Mouse (Mus musculus) NIH3T3 (cell line): ENCODE measurements around the gene Gm17304.
A peak's percentile ranks its signal among the peaks of the same experiment; 100 is the strongest.

Source experiments
- DNase-seq: peaks from one replicate; pipeline ENCODE4 v3.0.0-alpha.2; 2012; ENCODE audit warnings: low read depth

Gm17304 gene

GRCm38 (mm10) chr5:106608798-106609197, at the start of gene Gm17304:
Gm17304 (plus strand) TSS chr5:106609098.
- DNase-seq = no peak

DNA sequence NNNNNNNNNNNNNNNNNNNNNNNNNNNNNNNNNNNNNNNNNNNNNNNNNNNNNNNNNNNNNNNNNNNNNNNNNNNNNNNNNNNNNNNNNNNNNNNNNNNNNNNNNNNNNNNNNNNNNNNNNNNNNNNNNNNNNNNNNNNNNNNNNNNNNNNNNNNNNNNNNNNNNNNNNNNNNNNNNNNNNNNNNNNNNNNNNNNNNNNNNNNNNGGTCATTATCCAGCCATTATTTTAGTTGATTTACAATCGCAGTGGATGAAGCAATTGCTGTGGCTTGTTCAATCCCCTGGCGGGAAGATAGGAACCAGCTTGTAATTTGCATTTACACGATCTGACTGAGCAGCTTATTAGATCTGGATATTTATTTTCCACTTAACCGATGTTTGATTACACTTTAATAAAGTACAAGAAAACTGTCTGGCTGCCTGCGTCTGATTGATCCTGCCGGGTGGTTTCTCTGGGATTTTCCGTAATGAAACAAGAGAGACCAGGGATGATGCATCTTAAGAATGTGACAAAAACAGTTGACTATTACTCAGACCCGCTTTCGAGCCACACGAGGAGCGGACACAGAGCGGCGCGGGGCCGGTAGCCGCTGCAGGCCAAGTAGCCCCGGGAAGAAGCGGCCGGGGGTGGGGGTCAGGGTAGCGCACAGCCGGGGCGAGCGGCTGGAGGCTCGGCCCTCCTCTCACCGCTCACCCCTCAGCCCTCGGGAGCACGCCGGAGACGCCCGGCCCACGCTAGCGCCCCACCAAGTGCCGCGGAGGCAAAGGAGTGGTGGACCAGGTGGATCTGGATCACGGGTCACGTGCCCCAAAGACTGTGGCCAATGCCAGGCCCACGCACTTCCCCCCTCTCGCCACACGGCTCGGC, 48.0 kb upstream of the Gm17304 start:
- DNase-seq = no peak

GRCm38 (mm10) chr5:106561499-106561822, 47.4 kb upstream of the Gm17304 start:
- no peak for DNase-seq

GRCm38 (mm10) chr5:106566025-106566424, 42.9 kb upstream of the Gm17304 start:
- no peak for DNase-seq

- DNase-seq = no peak
Observed at GRCm38 (mm10) chr5:106573742-106574559, 34.9 kb upstream of the Gm17304 start.

DNA sequence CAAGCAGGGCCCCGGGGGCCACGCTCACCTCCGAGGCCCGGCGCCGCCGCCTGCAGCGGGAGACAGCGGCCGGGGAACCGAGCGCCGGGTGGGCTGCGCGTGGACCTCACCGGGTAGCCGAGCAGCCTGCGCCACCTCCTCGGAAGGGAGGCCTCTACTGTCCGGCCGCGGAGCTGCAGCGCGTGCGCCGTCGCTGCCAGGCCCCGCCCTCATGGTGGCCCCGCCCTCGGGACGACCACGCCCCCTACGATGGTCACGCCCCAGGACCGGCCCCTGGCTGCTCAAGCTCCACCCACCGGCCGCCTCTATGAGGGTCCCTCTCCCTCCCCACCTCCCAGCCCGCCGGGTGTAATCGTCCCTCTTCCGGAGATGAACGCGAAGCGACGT, 34.3 kb upstream of the Gm17304 start:
- peak; percentile 90 for DNase-seq

GRCm38 (mm10) chr5:106575098-106575497, 33.8 kb upstream of the Gm17304 start:
- no peak for DNase-seq

DNA sequence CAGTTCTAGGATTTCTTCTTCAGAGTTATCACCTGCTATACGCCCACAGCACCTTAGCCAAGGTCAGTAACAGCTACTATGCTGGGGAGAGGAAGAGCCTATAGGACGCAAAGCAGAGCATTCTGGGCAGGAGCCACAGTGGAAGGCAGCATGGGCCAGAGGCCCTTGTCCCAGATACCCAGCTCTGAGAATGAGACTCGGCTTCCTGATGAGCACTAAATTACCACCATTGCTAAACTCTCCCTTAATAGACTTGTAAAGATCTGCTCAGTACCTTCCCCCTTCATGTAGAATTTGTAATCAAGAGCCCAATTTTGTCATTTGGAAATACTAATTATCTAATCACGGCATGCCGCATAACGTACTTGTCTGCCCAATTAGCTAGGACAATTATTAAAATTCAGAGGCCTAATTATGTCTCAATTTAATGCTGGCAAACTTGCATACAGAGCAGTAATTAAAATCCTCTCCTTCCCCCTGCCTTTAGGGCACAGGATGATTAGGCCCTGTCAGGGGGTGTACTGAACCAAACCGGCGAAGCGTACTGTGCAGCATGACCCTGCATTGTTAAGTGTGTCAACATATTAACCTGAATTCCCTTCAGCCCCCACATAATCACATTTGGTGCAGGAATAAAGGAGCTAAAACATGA, 31.5 kb upstream of the Gm17304 start:
- no peak for DNase-seq

DNA sequence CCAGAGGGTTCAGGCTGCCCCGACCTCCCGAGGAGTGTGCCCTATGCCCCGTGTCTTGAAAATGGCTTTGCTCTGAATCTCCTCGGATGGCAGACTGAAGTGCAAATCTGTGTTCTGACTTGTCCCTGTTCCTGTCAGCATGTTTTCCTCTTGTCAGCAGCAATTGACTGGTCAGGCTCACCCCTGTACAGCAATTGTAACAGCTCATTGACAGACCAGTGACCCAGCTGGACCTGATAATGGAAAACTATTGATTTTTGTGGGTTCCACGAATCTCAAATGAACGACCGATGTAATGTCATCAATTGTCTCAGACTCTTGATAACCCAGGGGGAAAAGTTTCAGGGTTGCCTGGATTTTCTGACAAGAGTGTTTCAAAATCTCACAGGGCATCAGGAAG, 28.0 kb upstream of the Gm17304 start:
- no peak for DNase-seq

DNA sequence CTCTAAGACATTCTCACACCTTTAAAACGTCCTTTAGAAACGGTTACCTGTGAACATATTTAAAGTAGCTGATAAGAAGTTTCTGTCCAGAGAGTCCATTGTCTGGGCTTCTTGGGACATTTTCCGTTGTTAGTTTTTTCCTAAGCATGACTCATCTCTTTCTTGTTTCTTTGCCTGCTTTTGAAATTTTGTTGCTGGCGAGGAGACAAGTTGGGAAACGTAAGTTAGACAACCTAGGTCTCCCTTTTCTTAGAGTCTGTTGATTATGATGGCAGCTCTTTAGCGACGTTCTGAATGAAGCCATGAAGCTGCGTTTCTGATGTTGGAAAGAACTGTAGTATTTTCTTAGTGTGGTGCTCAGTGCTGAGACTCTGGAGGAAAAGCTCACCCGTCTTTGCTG, 19.9 kb upstream of the Gm17304 start:
- peak; percentile 58 for DNase-seq

DNA sequence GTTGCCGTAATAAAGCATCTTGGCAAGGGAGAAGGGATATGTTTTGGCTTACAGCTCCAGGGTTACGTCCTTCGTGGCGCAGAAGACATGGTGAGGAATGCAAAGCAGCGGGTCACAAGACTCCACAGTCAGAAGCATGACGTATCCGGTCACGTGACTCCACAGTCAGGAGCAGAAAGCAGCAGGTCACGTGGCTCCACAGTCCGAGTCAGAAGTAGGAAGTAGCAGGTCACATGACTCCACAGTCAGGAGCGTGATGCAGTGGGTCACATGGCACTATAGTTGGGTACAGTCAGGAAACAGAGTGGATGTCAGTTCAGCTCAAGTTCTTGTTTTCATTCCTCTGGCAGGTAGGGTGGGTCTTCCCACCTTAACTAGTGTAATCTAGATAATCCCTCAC, 19.2 kb upstream of the Gm17304 start:
- peak; percentile 29 for DNase-seq

DNA sequence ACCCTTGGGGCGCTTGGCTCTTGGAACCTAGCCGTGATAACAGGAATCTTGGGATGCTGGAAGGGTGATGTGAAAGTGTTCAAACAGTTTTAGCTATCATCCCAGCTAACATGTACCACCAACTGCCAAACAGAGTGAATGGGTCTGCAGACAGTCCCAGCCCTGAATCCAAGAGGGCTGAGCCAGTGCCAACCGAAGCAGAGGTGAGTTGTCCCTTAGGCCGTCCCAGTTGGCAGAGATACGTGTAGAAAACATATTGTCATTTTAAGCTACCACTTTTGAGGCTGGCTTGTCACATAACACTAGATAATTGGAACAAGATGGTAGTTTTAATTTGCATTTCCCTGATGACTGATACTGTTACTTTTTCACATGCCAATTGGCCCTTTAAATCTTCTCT, 18.2 kb upstream of the Gm17304 start:
- no peak for DNase-seq

DNA sequence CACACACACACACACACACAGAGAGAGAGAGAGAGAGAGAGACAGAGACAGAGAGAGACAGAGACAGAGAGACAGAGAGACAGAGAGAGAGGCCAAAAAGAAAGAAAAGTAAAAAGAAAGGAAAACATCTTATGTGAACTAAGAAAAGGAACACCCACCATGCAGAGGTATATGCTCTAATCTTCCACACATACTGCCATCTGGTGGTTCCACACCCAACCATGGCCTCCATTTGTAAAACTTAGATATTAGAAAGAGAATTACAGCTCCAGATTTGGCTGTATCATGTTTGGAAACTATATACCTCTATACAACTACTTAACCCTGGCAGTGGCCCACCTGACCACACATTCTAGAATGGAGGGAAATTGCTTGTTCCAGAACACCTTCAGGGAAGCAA, 14.5 kb upstream of the Gm17304 start:
- peak; percentile 32 for DNase-seq

GRCm38 (mm10) chr5:106597472-106597871, 11.4 kb upstream of the Gm17304 start:
- DNase-seq = no peak

GRCm38 (mm10) chr5:106599482-106599881, 9.4 kb upstream of the Gm17304 start:
- no peak for DNase-seq

GRCm38 (mm10) chr5:106604381-106604780, 4.5 kb upstream of the Gm17304 start:
- no peak for DNase-seq

DNA sequence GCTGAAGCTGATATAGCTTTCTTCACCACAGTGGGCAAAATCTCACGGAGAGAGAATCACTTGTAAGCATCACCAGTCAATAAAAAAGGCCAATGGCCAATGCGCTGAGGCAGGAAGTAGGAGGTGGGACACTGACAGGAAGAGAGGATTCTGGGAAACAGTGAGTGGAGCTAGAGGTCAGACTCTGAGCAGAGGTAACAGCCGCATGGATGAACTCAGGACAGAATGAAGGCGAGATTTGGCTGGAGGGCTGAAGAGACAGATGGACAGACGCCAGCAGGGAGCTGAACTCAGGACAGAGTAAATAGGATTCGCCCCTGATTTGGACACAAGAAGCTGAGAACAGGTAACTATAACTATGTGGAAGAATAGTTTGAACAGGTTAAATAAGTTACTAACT, 3.8 kb upstream of the Gm17304 start:
- DNase-seq = no peak

- DNase-seq = no peak
Observed at GRCm38 (mm10) chr5:106607081-106607480, 1.8 kb upstream of the Gm17304 start.

DNA sequence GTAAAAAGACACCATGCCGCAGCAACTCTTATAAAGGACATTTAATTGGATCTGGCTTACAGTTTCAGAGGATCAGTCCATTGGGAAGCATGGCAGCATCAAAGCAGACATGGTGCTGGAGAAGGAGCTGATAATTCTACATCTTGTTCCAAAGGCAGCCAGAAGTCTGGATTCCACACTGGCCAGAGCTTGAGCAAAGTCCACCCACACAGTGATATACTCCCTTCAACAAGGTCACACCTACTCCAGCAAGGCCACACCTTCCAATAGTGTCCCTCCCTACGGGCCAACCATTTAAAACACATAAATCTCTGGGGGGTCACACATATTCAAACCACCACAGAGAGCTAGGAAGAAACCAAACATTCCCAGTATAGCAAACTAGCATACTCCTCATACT, 3.3 kb downstream of the Gm17304 start:
- DNase-seq = no peak

DNA sequence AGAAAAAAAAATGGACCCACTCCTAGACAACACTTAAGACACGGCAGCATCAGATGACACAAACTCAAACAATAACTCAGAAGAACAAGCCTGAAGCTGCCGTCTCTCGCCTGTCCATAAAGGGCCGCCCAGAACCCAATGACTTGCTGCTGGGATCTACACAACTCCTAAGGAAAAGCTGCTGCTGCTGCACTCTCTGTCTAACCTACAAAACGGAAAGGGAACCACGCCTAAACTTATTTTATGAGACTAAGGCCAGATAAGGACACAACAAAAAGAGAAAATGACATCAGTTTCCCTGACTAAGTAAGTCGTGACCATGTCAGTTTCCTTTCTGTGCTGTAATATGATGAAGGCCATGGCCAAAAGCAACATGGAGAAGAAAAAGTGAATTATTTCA, 5.7 kb downstream of the Gm17304 start:
- no peak for DNase-seq

- no peak for DNase-seq
Observed at GRCm38 (mm10) chr5:106615006-106615405, 6.1 kb downstream of the Gm17304 start.

GRCm38 (mm10) chr5:106620446-106620845, 11.5 kb downstream of the Gm17304 start:
- DNase-seq = no peak

DNA sequence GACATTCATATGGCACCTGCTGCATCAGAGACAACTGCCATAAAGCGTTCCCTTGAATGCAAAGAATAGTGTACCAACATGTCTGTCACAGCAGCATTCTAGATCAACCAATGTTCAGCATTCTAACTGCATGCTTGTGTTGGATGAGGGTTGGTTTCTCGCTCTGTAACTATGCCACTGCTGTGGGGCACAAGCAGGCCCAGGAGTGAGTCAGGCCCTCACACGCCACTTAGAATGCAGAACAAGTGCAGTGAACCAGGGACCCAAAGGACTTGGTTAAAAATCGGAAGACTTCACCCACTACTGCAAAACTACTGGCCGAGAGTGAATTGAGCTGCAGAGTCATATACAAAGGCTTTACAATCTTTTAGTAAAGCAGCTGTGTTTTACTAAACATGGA, 13.3 kb downstream of the Gm17304 start:
- DNase-seq = no peak
